Mouse (Mus musculus) erythroblast, embryonic 14.5 days (primary cell): ENCODE results near the gene Ano5. TPM values are rescaled to one million over a fixed set of nuclear protein-coding genes. Genes with fewer than 3 reads are reported as not detected.

ENCODE experiments used
- H3K27me3 ChIP-seq: 2 replicates; pipeline ENCODE4 v1.6.1; 2012; ENCODE audit warnings: inconsistent platforms; ENCODE audit not compliant: control insufficient read depth
- H3K36me3 ChIP-seq: 2 replicates; pipeline ENCODE4 v1.6.1; 2012; ENCODE audit warnings: mild to moderate bottlenecking, inconsistent platforms; ENCODE audit not compliant: control insufficient read depth
- H3K4me1 ChIP-seq: 2 replicates; pipeline ENCODE4 v1.6.1; 2012; ENCODE audit warnings: inconsistent platforms; ENCODE audit not compliant: control insufficient read depth
- H3K4me3 ChIP-seq: replicated peaks from 2 replicates; pipeline ENCODE3; 2012; ENCODE audit warnings: moderate library complexity, mild to moderate bottlenecking, inconsistent platforms
- H3K9me3 ChIP-seq: 2 replicates; pipeline ENCODE4 v1.6.1; 2012; ENCODE audit warnings: low read length, inconsistent platforms, mixed read lengths; ENCODE audit not compliant: control insufficient read depth
- GATA1 ChIP-seq: IDR thresholded peaks from 2 replicates; pipeline ENCODE4 v1.6.1; 2012; ENCODE audit warnings: low read length, inconsistent platforms, mixed read lengths
- TAL1 ChIP-seq: IDR thresholded peaks from 3 replicates; pipeline ENCODE4 v1.6.1; 2012; ENCODE audit warnings: low read length, inconsistent platforms, mixed read lengths
- polyA plus RNA-seq: library from polyadenylated mRNA; stranded (reverse); fragments of >175 nt; gene quantifications from 2 replicates; pipeline ENCODE4 v1.2.3, GENCODE M21; 2012

Gene Ano5
- polyA plus RNA-seq, 1 experiment: not detected

DNA sequence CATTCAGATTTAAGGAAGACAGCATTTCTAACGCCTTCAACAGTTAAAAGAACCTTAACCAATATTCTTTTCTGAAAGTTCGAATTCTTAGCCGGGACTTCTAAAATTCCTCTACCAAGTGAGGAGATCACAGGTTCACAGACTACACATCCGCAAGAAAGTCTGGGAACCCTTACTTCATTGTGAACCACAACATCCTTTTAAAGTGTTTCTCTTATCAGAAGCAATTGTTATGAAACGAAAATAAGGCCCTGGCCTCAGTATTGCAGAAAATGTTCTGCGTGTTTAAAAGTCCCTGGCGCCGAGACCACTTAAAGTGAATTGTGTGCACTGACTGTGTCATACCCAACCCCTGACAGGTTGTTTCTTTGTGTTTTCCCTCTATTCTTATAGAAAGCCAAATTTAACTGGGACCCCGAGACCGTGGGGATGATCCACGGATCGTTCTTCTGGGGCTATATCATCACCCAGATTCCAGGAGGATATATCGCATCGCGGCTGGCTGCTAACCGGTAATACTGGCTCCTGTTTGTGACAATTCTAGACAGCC lies 115.7 kb downstream of the Ano5 start:
- no peak for TF ChIP-seq GATA1
- TF ChIP-seq TAL1: no peak
- H3K9me3 ChIP-seq: no peaks in the 10 kb centered on the region
- no peaks in the 10 kb centered on the region for H3K36me3 ChIP-seq
- no peak overlapping the region for H3K4me3 ChIP-seq
- H3K27me3 ChIP-seq: peaks cover 69% of the 10 kb centered on the region
- no peaks in the 10 kb centered on the region for H3K4me1 ChIP-seq

- Histone ChIP-seq H3K4me1 (no peaks in the 10 kb centered on the region), H3K27me3 (peaks cover 63% of the 10 kb centered on the region), H3K9me3 (no peaks in the 10 kb centered on the region), H3K36me3 (no peaks in the 10 kb centered on the region), H3K4me3 (no peak overlapping the region)
- TF ChIP-seq TAL1 (no peak), GATA1 (no peak)
These were observed 116.3 kb downstream of the Ano5 start for GRCm38 (mm10) chr7:51627001-51627631.

GRCm38 (mm10) chr7:51627666-51628065 lies 116.8 kb downstream of the Ano5 start:
- peaks cover 57% of the 10 kb centered on the region for H3K27me3 ChIP-seq
- H3K36me3 ChIP-seq: no peaks in the 10 kb centered on the region
- TF ChIP-seq TAL1: no peak
- no peak for TF ChIP-seq GATA1
- no peaks in the 10 kb centered on the region for H3K9me3 ChIP-seq
- no peaks in the 10 kb centered on the region for H3K4me1 ChIP-seq
- no peak overlapping the region for H3K4me3 ChIP-seq

- TF ChIP-seq GATA1 (no peak), TAL1 (no peak)
- H3K4me1 ChIP-seq: no peaks in the 10 kb centered on the region
- no peak overlapping the region for H3K4me3 ChIP-seq
- no peaks in the 10 kb centered on the region for H3K9me3 ChIP-seq
- peaks cover 55% of the 10 kb centered on the region for H3K27me3 ChIP-seq
- H3K36me3 ChIP-seq: no peaks in the 10 kb centered on the region
These were observed 117.5 kb downstream of the Ano5 start for GRCm38 (mm10) chr7:51628349-51628748.

GRCm38 (mm10) chr7:51629206-51629605 lies 118.4 kb downstream of the Ano5 start:
- Histone ChIP-seq H3K36me3 (no peaks in the 10 kb centered on the region), H3K9me3 (no peaks in the 10 kb centered on the region), H3K27me3 (peaks cover 46% of the 10 kb centered on the region), H3K4me1 (no peaks in the 10 kb centered on the region), H3K4me3 (no peak overlapping the region)
- no peak for TF ChIP-seq TAL1
- TF ChIP-seq GATA1: no peak

- Histone ChIP-seq H3K27me3 (peaks cover 27% of the 10 kb centered on the region), H3K36me3 (no peaks in the 10 kb centered on the region), H3K4me1 (no peaks in the 10 kb centered on the region), H3K4me3 (no peak overlapping the region), H3K9me3 (no peaks in the 10 kb centered on the region)
- TF ChIP-seq GATA1 (no peak), TAL1 (no peak)
These were observed 120.3 kb downstream of the Ano5 start for GRCm38 (mm10) chr7:51631171-51631570.

GRCm38 (mm10) chr7:51632543-51633229 lies 121.9 kb downstream of the Ano5 start:
- TF ChIP-seq GATA1: no peak
- no peak for TF ChIP-seq TAL1
- no peak overlapping the region for H3K4me3 ChIP-seq
- H3K27me3 ChIP-seq: peaks cover 12% of the 10 kb centered on the region
- no peaks in the 10 kb centered on the region for H3K9me3 ChIP-seq
- no peaks in the 10 kb centered on the region for H3K4me1 ChIP-seq
- H3K36me3 ChIP-seq: no peaks in the 10 kb centered on the region

GRCm38 (mm10) chr7:51633230-51633844 lies 122.5 kb downstream of the Ano5 start:
- H3K4me1 ChIP-seq: no peaks in the 10 kb centered on the region
- H3K36me3 ChIP-seq: no peaks in the 10 kb centered on the region
- H3K9me3 ChIP-seq: no peaks in the 10 kb centered on the region
- H3K27me3 ChIP-seq: peaks cover 7% of the 10 kb centered on the region
- no peak overlapping the region for H3K4me3 ChIP-seq
- TF ChIP-seq TAL1 (no peak), GATA1 (no peak)

Other genes starting within 250 kb of the Ano5 start
- gene Slc17a6, start 111.0 kb downstream of the Ano5 start, polyA plus RNA-seq: not detected in 2 replicates